Mouse (Mus musculus) liver, embryonic 12.5 days (tissue): ENCODE measurements around the gene Kcnk10. TPM values are rescaled to one million over a fixed set of nuclear protein-coding genes. Genes with fewer than 3 reads are reported as not detected.

Experiments
- ATAC-seq: fragments of 200-750 bp; cut with Nextera tagmentation; 2 replicates; pipeline ENCODE4 v1.8.0; 2017; ENCODE audit warnings: moderate number of reproducible peaks, mild to moderate bottlenecking, moderate library complexity
- H3K27ac ChIP-seq: fragments of 300-500 bp; sonication (generic); 2 replicates; pipeline ENCODE4 v1.5.1; 2016; ENCODE audit warnings: mild to moderate bottlenecking
- H3K27me3 ChIP-seq: fragments of 300-500 bp; sonication (generic); replicated peaks from 2 replicates; pipeline ENCODE4 v1.6.1; 2016; ENCODE audit warnings: mild to moderate bottlenecking, moderate library complexity
- H3K36me3 ChIP-seq: fragments of 300-500 bp; sonication (generic); 2 replicates; pipeline ENCODE4 v1.6.1; 2016; ENCODE audit warnings: mild to moderate bottlenecking, moderate library complexity
- H3K4me1 ChIP-seq: fragments of 300-500 bp; sonication (generic); 2 replicates; pipeline ENCODE4 v1.6.1; 2016
- H3K4me2 ChIP-seq: fragments of 300-500 bp; sonication (generic); 2 replicates; pipeline ENCODE4 v1.6.1; 2016; ENCODE audit warnings: mild to moderate bottlenecking, moderate library complexity
- H3K4me3 ChIP-seq: fragments of 300-500 bp; sonication (generic); 2 replicates; pipeline ENCODE4 v1.5.1; 2016; ENCODE audit warnings: mild to moderate bottlenecking, moderate library complexity
- H3K9ac ChIP-seq: fragments of 300-500 bp; sonication (generic); 2 replicates; pipeline ENCODE4 v1.6.1; 2016; ENCODE audit warnings: mild to moderate bottlenecking, moderate library complexity
- H3K9me3 ChIP-seq: fragments of 300-500 bp; sonication (generic); replicated peaks from 2 replicates; pipeline ENCODE4 v1.6.1; 2016; ENCODE audit warnings: mild to moderate bottlenecking, moderate library complexity
- WGBS: fragments of 180-500 bp; shearing (Covaris S2); methylation state at CpG from one replicate; pipeline ENCODE4 v1.1.7; 2016; ENCODE audit not compliant: insufficient replicate concordance; 5-methylcytosine and 5-hydroxymethylcytosine counted together
- polyA plus RNA-seq: library from polyadenylated mRNA; unstranded; fragments of >200 nt; fragmentation: Nextera tagmentation; extraction: Ambion mirVana; gene quantifications from 2 replicates; pipeline ENCODE4 v1.2.1, GENCODE M21; 2016

The Kcnk10 gene
- polyA plus RNA-seq, 1 experiment from 2014 or later, result not detected

GRCm38 (mm10) chr12:98477673-98478461 lies 100.2 kb downstream of the Kcnk10 start:
- Histone ChIP-seq H3K27ac (no peak overlapping the region), H3K4me2 (no peak overlapping the region), H3K9me3 (no peaks in the 10 kb centered on the region), H3K4me3 (no peak overlapping the region), H3K36me3 (no peaks in the 10 kb centered on the region), H3K9ac (no peak overlapping the region), H3K27me3 (no peaks in the 10 kb centered on the region), H3K4me1 (no peaks in the 10 kb centered on the region)
- ATAC-seq, result no peak
- WGBS, result 60% methylated on average over 8 of the region's 8 CpGs

GRCm38 (mm10) chr12:98471232-98471631 lies 106.9 kb downstream of the Kcnk10 start:
- Histone ChIP-seq H3K27me3 (no peaks in the 10 kb centered on the region), H3K9ac (no peak overlapping the region), H3K4me1 (no peaks in the 10 kb centered on the region), H3K4me3 (no peak overlapping the region), H3K4me2 (no peak overlapping the region), H3K9me3 (no peaks in the 10 kb centered on the region), H3K27ac (no peak overlapping the region), H3K36me3 (no peaks in the 10 kb centered on the region)
- ATAC-seq, result no peak
- whole genome bisulfite sequencing, result 57% methylated on average over 5 of the region's 5 CpGs

GRCm38 (mm10) chr12:98470097-98470496 lies 108.0 kb downstream of the Kcnk10 start:
- Histone ChIP-seq H3K4me1 (no peaks in the 10 kb centered on the region), H3K4me3 (no peak overlapping the region)

DNA sequence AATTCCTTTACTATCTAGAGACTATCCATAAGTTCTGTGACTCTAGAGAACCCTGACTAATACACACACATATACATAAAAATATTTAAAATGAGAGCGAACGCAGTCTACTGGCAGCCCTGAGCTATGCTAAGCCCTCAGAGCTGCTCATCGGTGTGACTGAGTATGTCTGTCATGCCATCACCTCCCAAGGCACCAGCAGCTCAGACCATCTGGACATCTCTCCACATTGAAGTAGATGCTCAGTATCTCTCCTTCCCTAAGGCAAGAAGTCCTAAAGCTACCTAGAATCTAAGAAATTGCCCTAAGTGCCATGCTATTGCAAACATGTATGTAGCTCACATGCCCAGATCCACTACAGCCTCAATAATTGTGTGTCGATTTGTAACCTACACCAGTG lies 110.3 kb downstream of the Kcnk10 start:
- Histone ChIP-seq H3K4me1 (no peaks in the 10 kb centered on the region), H3K9ac (no peak overlapping the region), H3K4me2 (no peak overlapping the region), H3K9me3 (no peaks in the 10 kb centered on the region), H3K36me3 (no peaks in the 10 kb centered on the region), H3K4me3 (no peak overlapping the region), H3K27ac (no peak overlapping the region), H3K27me3 (no peaks in the 10 kb centered on the region)
- ATAC-seq, result no peak
- 87% methylated on average over 4 of the region's 4 CpGs for WGBS

More at GRCm38 (mm10) chr12:98470097-98470496, 108.0 kb downstream of the Kcnk10 start:
- 48% methylated on average over 3 of the region's 3 CpGs for WGBS
- H3K4me2 ChIP-seq, result no peak overlapping the region
- no peak overlapping the region for H3K9ac ChIP-seq
- ATAC-seq, result no peak
- H3K9me3 ChIP-seq, result no peaks in the 10 kb centered on the region
- H3K27ac ChIP-seq, result no peak overlapping the region
- H3K27me3 ChIP-seq, result no peaks in the 10 kb centered on the region
- no peaks in the 10 kb centered on the region for H3K36me3 ChIP-seq

GRCm38 (mm10) chr12:98459889-98460288 lies 118.2 kb downstream of the Kcnk10 start:
- 24% methylated on average over 3 of the region's 3 CpGs for WGBS
- no peak overlapping the region for H3K4me3 ChIP-seq
- no peaks in the 10 kb centered on the region for H3K36me3 ChIP-seq
- no peak overlapping the region for H3K27ac ChIP-seq
- H3K4me2 ChIP-seq, result no peak overlapping the region
- H3K4me1 ChIP-seq, result no peaks in the 10 kb centered on the region
- H3K9ac ChIP-seq, result no peak overlapping the region
- no peak for ATAC-seq
- H3K9me3 ChIP-seq, result no peaks in the 10 kb centered on the region
- H3K27me3 ChIP-seq, result no peaks in the 10 kb centered on the region

GRCm38 (mm10) chr12:98458944-98459343 lies 119.2 kb downstream of the Kcnk10 start:
- Histone ChIP-seq H3K4me1 (no peaks in the 10 kb centered on the region), H3K9ac (no peak overlapping the region), H3K36me3 (no peaks in the 10 kb centered on the region), H3K4me2 (no peak overlapping the region), H3K27ac (no peak overlapping the region), H3K4me3 (no peak overlapping the region), H3K27me3 (no peaks in the 10 kb centered on the region), H3K9me3 (no peaks in the 10 kb centered on the region)
- WGBS, result 65% methylated on average over 4 of the region's 4 CpGs
- ATAC-seq, result no peak

GRCm38 (mm10) chr12:98458516-98458915 lies 119.6 kb downstream of the Kcnk10 start:
- WGBS, result 67% methylated on average over 5 of the region's 5 CpGs
- Histone ChIP-seq H3K4me1 (no peaks in the 10 kb centered on the region), H3K4me3 (no peak overlapping the region), H3K27me3 (no peaks in the 10 kb centered on the region), H3K9ac (no peak overlapping the region), H3K27ac (no peak overlapping the region), H3K4me2 (no peak overlapping the region), H3K9me3 (no peaks in the 10 kb centered on the region), H3K36me3 (no peaks in the 10 kb centered on the region)
- no peak for ATAC-seq

- Histone ChIP-seq H3K36me3 (no peaks in the 10 kb centered on the region), H3K4me2 (no peak overlapping the region), H3K9ac (no peak overlapping the region), H3K9me3 (no peaks in the 10 kb centered on the region), H3K27ac (no peak overlapping the region), H3K4me3 (no peak overlapping the region), H3K4me1 (no peaks in the 10 kb centered on the region), H3K27me3 (no peaks in the 10 kb centered on the region)
- 67% methylated on average over 17 of the region's 17 CpGs for WGBS
- no peak for ATAC-seq
These were observed 124.9 kb downstream of the Kcnk10 start for GRCm38 (mm10) chr12:98453161-98453560.

GRCm38 (mm10) chr12:98452646-98453045 lies 125.5 kb downstream of the Kcnk10 start:
- Histone ChIP-seq H3K9ac (no peak overlapping the region), H3K4me3 (no peak overlapping the region), H3K9me3 (no peaks in the 10 kb centered on the region), H3K4me2 (no peak overlapping the region), H3K27me3 (no peaks in the 10 kb centered on the region), H3K4me1 (no peaks in the 10 kb centered on the region), H3K36me3 (no peaks in the 10 kb centered on the region), H3K27ac (no peak overlapping the region)
- ATAC-seq, result no peak
- WGBS, result 79% methylated on average over 7 of the region's 7 CpGs

DNA sequence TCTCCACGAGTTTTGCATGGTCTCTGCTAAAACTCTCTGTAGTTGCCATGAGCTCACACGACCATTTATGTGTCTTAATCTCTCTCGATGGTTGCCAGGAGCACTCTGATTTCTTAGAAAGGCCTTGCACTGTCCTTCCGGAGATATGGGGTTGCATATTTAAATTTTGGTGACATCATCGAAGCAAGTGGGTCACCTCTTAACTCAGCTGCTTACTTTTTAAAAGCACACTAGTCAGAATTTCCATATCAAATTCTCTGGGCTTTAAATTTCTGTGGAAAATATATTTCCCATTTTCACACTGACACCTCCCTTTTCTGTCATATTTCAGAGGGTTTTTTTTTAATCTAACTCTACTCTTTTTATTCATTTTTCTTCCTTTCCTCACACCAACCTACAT lies 132.5 kb downstream of the Kcnk10 start:
- WGBS, result 56% methylated on average over 5 of the region's 5 CpGs
- Histone ChIP-seq H3K9ac (no peak overlapping the region), H3K4me1 (no peaks in the 10 kb centered on the region), H3K36me3 (no peaks in the 10 kb centered on the region), H3K4me3 (no peak overlapping the region), H3K4me2 (no peak overlapping the region), H3K9me3 (no peaks in the 10 kb centered on the region), H3K27ac (no peak overlapping the region), H3K27me3 (no peaks in the 10 kb centered on the region)
- ATAC-seq, result no peak

DNA sequence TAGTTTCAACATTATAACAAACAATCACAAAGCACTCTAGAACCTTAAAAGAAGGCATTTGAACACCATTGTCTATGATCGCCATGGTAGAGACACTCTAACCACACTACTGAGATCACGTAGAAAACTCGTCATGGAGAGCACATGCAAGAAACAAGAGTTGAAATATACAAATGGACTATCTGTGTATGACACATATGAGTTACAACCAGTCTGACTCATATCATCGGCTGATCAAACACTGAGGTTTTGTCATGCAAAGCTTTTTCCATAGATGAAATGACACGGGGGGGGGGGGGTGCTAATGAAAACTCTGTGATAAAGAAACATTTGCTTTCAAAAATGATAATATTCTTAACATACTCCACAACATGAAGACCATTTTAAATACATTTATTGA lies 133.2 kb downstream of the Kcnk10 start:
- no peaks in the 10 kb centered on the region for H3K27me3 ChIP-seq
- no peaks in the 10 kb centered on the region for H3K36me3 ChIP-seq
- no peaks in the 10 kb centered on the region for H3K9me3 ChIP-seq
- no peak overlapping the region for H3K4me2 ChIP-seq
- H3K4me3 ChIP-seq, result no peak overlapping the region
- WGBS, result 75% methylated on average over 5 of the region's 5 CpGs
- no peak for ATAC-seq
- H3K4me1 ChIP-seq, result no peaks in the 10 kb centered on the region
- no peak overlapping the region for H3K27ac ChIP-seq
- no peak overlapping the region for H3K9ac ChIP-seq

DNA sequence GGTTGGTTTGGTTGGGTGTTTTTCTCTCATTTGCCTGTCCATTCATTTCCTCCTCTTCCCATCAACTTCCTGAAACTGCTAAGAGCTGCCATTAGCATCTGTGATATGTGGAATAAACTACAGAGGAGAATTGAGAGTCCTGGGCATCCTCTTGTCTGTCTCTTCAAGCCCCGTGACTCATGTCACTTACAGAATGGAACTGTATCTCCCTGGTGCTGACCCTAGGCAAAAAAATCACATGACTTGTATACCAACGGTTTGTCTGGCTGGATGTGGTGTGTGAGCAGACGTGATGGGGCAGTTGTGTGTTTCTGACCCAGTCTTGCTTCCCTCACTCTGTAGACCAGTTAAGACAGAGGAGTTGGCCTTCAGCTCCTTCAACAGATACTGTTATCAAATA lies 134.4 kb downstream of the Kcnk10 start:
- Histone ChIP-seq H3K4me2 (no peak overlapping the region), H3K4me3 (no peak overlapping the region), H3K9me3 (no peaks in the 10 kb centered on the region), H3K36me3 (no peaks in the 10 kb centered on the region), H3K27me3 (no peaks in the 10 kb centered on the region), H3K27ac (no peak overlapping the region), H3K9ac (no peak overlapping the region), H3K4me1 (no peaks in the 10 kb centered on the region)
- 58% methylated on average over 3 of the region's 3 CpGs for WGBS
- ATAC-seq, result no peak

GRCm38 (mm10) chr12:98438080-98438479 lies 140.0 kb downstream of the Kcnk10 start:
- Histone ChIP-seq H3K27ac (no peak overlapping the region), H3K9me3 (no peaks in the 10 kb centered on the region), H3K4me2 (no peak overlapping the region), H3K9ac (no peak overlapping the region), H3K27me3 (no peaks in the 10 kb centered on the region), H3K36me3 (no peaks in the 10 kb centered on the region), H3K4me3 (no peak overlapping the region), H3K4me1 (no peaks in the 10 kb centered on the region)
- WGBS, result 48% methylated on average over 2 of the region's 2 CpGs
- ATAC-seq, result no peak
